Mouse (Mus musculus) bone marrow, adult 2 months (tissue): ENCODE measurements around the gene Fpgs. TPM values are rescaled to one million over a fixed set of nuclear protein-coding genes. Genes with fewer than 3 reads are reported as not detected.

ENCODE experiments used
- H3K27ac ChIP-seq: fragments of 200-500 bp; 2 replicates; pipeline ENCODE4 v1.5.1; 2012; ENCODE audit warnings: low read depth, mild to moderate bottlenecking, control low read depth, inconsistent platforms, low read length; ENCODE audit not compliant: control insufficient read depth, poor library complexity, insufficient read depth
- H3K4me1 ChIP-seq: fragments of 200-500 bp; 2 replicates; pipeline ENCODE4 v1.6.1; 2011; ENCODE audit warnings: low read length; ENCODE audit not compliant: control insufficient read depth, insufficient read depth
- H3K4me3 ChIP-seq: fragments of 200-500 bp; replicated peaks from 2 replicates; pipeline ENCODE3; 2011; ENCODE audit warnings: mild to moderate bottlenecking, low read depth, low read length, control low read depth; ENCODE audit not compliant: control insufficient read depth
- CTCF ChIP-seq: fragments of 200-500 bp; IDR thresholded peaks from 2 replicates; pipeline ENCODE4 v1.5.1; 2011; ENCODE audit warnings: low read length, control low read depth; ENCODE audit not compliant: control insufficient read depth, insufficient read depth
- POLR2A ChIP-seq: fragments of 200-500 bp; IDR thresholded peaks from 2 replicates; pipeline ENCODE4 v1.6.1; 2011; ENCODE audit warnings: low read depth, mild to moderate bottlenecking, control low read depth, low read length, borderline replicate concordance; ENCODE audit not compliant: control insufficient read depth
- WGBS: fragments of 180-500 bp; shearing (Covaris S2); methylation state at CpG from one replicate; pipeline ENCODE4 v1.1.7; 2018; 5-methylcytosine and 5-hydroxymethylcytosine counted together
- polyA plus RNA-seq: library from polyadenylated mRNA; stranded (reverse); fragments of >200 nt; gene quantifications from 2 replicates; pipeline ENCODE4 v1.2.4, GENCODE M21; 2011; ENCODE audit warnings: low replicate concordance; ENCODE audit not compliant: missing spikeins, insufficient read depth, insufficient read length

Fpgs gene
- polyA plus RNA-seq, 1 experiment = 24.4 TPM

DNA sequence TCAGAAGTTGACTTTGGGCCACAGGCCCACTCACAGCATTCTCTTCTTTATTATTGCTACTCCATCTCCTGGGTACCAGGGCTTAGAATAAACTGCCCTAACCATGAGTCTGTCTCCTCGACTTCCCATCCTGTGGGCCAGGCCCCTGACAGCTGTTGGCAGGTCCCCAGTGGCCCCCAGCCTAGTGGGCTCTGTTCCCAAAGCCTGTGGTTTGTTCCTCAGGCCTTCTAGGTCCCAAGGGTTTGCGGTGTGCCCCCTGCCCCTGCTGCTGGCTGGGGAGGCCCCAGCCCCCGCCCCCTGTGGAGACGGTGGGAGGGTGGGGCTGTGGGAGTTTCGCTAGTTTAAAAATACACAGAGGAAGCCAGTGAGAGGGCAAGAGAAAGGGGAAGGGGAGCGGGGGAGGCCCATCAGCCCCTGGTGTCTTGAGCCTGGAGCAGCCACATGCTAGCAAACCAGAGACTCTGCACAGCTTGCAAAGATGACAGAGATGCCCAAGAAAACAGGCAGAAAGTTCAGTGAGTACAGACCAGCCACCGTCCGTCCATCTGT lies 16.8 kb upstream of the Fpgs start, which contains the start of gene Sh2d3c:
TSS of gene Sh2d3c (plus strand) at position 375 of the 549 bp plus-strand sequence.
- TF ChIP-seq POLR2A (peak; percentile 23; the same call in 1 of the 2 replicates), CTCF (no peak)
- Histone ChIP-seq H3K4me1 (peaks cover 20% of the 10 kb centered on the region), H3K27ac (peak within 1 kb of the TSS; percentile 81), H3K4me3 (peak within 1 kb of the TSS; percentile 68)
- 4% methylated on average over 8 of the region's 8 CpGs for WGBS

DNA sequence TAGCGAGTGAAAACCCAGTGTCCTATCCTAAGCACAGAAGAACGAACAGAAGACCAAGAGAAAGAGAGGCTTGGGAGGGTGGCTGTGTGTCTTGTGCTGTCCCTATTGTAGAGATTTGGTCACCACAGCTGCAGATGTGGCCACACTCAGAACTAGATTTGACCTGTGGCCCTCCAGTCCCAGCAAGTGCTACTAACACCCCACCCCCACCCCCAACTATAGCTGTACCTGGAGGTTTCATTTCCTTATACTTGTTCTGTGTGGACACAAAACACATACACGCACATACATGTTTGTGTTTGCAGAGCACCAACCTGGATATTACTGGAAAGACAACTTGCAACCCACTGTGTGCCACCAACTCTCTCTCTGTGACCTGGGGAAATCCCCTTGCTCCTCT lies 16.1 kb upstream of the Fpgs start:
- 70% methylated on average over 3 of the region's 3 CpGs for WGBS
- TF ChIP-seq POLR2A = no peak
- TF ChIP-seq CTCF = no peak
- H3K27ac ChIP-seq = peak overlapping the region; percentile 81
- peak overlapping the region; percentile 4 for H3K4me3 ChIP-seq
- H3K4me1 ChIP-seq = peaks cover 20% of the 10 kb centered on the region

DNA sequence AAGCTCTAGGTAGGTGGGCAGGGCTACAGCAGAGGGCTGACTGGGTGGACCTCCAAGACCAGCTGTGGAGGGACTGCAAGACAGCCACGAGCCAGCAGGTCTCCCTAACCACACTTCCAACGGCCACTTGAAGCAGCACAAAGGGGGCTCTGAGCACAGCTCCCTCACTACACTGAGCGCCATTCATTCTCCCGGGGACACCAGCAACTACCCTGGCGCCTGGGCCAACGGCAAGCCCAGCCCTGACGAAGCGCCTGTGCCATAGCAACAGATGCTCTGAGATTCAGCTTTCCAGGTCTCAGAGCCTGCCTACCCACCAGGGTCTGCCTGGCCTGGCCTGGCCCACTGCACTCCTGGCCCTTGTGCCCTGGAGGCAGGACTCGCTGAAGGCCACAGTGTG lies 14.8 kb upstream of the Fpgs start:
- 38% methylated on average over 9 of the region's 9 CpGs for WGBS
- Histone ChIP-seq H3K4me1 (peaks cover 22% of the 10 kb centered on the region), H3K4me3 (no peak overlapping the region), H3K27ac (peak overlapping the region; percentile 81)
- TF ChIP-seq POLR2A (no peak), CTCF (no peak)

DNA sequence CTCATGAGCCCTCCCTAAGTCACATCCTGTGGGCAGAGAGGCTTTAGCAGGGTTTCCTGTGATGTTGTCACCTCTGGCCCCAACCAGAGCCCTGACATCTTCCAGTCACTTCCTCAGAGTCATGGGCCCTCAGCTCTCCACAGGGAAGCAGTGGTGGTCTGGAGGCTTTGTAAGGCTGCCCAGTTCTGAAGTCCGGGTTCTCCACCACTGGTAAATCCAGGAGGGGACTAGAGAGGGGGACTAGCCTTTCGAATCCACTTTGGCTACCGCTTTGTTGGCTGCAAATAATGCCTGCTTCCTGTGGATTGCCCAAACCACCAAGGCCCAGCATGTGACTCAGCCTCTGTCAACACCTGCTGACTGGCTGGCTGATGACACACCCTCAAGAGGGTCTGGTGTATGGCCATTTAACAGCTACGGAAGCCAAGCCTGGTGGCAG lies 11.1 kb upstream of the Fpgs start:
- peaks cover 17% of the 10 kb centered on the region for H3K4me1 ChIP-seq
- 2% methylated on average over 4 of the region's 4 CpGs for WGBS
- no peak overlapping the region for H3K4me3 ChIP-seq
- TF ChIP-seq CTCF (0 out of 2 replicates have a peak, but pooled peaks have one; percentile 13), POLR2A (no peak)
- peak overlapping the region; percentile 94 for H3K27ac ChIP-seq

DNA sequence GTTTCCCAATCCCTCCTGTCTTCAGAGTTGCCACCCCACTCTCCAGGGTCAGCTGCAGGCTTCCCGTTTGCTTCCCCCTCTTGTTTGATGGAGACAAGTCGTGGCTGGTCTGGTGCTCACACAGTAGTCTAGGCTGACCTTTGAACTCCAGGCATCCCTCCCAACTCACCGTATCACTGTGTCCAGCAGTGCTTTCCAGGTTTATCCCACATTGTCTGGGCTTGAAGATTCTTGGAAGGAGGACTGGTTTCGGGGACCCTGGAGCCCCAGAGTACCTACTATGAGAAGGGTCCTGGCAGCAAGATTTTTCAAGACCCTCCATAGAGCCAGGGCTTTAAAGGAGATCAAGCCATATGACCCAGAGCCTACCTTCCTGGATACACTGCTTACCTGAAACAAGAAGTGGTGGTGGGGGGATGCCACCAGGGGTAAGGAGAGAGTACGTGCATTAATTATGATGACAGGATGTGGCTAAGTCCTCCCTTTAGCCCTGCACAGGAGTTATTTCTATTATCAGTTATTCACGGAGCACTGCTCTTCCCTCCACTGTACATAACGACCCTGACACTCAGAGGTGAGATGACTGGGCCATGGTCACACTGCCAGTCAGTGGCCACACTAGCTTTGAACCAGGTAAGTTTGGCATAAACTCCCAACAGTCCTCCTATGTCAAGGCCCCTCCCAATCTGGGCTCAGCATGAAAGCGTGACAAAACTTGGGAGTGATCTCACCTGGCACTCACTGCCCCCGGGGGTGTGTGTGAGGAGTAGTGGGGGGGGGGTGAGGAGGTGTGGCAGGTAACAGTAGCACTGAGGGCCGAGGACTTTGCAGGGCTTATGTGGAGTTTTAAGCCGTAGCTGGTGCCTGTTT lies 10.4 kb upstream of the Fpgs start:
- peaks cover 16% of the 10 kb centered on the region for H3K4me1 ChIP-seq
- H3K4me3 ChIP-seq = no peak overlapping the region
- no peak for TF ChIP-seq CTCF
- TF ChIP-seq POLR2A = no peak
- 22% methylated on average over 11 of the region's 11 CpGs for WGBS
- H3K27ac ChIP-seq = peak overlapping the region; percentile 94

DNA sequence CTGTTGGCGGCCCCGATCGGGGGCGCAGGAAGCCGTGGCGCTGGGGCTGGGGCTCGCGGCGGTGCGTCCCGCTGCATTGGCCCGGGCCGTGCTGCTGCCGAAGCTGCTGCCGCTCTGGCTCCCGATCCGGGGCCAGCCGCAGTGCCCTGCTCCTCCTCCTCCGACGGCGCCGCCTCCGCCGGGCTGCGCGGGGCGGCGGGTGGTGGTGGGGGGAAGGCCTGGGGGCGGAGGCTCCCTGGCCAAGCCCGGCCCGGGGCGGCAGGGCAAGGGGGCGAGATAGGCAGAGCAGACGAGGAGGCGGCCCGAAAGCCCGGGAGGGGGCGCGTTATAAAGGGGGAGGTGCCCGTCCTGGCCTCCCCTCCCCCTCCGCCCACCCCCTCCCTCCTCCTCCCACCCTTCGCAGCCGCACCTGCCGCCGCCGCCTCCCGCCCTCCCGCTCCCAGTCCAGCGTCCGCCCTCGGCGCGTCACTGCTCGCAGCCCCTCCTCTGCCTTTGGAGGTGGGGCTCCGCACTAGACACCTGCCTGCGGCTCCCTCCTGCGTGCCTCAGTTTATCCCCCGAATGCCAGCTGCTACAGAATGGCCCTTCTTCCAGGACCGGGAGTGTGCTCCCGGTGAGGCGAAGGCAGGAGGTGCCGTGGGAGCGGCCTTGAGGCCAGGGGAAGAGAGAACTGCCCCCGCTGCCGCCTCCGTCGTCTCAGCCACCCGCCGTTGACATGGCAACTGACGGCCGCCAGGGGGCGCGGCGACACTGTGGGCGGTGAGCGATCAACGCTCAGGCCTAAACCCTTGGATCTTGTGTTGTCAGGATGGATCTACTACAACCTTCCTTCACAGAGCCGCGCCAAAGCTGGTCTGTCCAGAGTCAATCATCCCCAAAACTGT lies 9.2 kb upstream of the Fpgs start, which contains the start of gene Cdk9:
TSS of gene Cdk9 (minus strand) at position 143 of the 884 bp plus-strand sequence.
- H3K4me1 ChIP-seq = peaks cover 10% of the 10 kb centered on the region
- peak within 1 kb of the TSS; percentile 97 for H3K27ac ChIP-seq
- peak within 1 kb of the TSS; percentile 92 for H3K4me3 ChIP-seq
- WGBS = under 1% methylated on average over 67 of the region's 79 CpGs
- peak; percentile 31; the same call in 1 of the 2 replicates for TF ChIP-seq POLR2A
- peak; percentile 98 for TF ChIP-seq CTCF

DNA sequence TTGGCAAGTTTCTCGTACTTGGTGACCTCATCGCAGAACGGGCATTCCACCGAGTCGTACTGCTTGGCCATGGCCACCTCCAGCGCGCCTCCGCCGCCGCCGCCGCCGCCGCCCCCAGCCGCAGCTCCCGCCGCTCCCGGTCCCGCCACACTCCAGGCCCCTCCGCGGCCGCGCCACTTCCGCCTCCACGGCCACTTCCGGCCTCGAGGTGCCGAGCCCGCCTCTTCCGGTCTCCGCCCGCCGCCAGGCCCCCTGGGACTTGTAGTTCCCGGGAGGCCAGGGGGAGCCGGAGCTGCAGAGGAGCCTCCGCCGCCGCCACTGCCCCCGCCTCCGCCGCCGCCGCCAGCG lies 8.6 kb upstream of the Fpgs start:
- Histone ChIP-seq H3K4me1 (peaks cover 10% of the 10 kb centered on the region), H3K4me3 (peak overlapping the region; percentile 92), H3K27ac (peak overlapping the region; percentile 97)
- under 1% methylated on average over 40 of the region's 44 CpGs for WGBS
- TF ChIP-seq POLR2A = no peak
- TF ChIP-seq CTCF = no peak

DNA sequence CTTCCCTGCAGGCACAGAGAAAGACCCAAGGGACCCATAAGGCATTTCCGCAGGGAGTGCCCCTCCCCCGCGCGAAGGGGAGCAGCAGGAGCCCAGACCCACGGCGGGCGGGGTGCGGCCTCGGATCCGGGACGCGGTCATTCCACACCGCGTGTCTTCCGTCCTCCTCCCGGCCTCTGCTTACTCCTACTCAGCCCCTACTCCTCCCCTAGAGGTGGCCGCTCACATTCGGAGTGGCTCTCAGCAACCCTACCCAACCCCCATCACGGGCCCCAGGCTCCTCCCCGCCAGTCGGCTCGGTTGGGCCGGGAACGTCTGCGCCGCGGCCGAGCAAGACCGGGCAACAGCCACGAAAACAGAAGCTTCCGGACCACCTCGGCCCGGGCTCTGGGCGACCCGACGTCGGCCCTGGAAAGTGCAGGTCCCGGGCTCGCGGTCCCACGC lies 8.2 kb upstream of the Fpgs start:
- Histone ChIP-seq H3K4me1 (peaks cover 10% of the 10 kb centered on the region), H3K27ac (peak overlapping the region; percentile 97), H3K4me3 (peak overlapping the region; percentile 92)
- TF ChIP-seq POLR2A = no peak
- TF ChIP-seq CTCF = no peak
- WGBS = 1% methylated on average over 41 of the region's 41 CpGs
